Mouse (Mus musculus) kidney, adult 2 months (tissue): ENCODE measurements around the gene Antxrl. TPM values are rescaled to one million over a fixed set of nuclear protein-coding genes. Genes with fewer than 3 reads are reported as not detected.

Experiments
- DNase-seq: peaks from one replicate; pipeline ENCODE4 v3.0.0; 2021
- H3K27ac ChIP-seq: fragments of 200-500 bp; 2 replicates; pipeline ENCODE4 v1.5.1; 2012; ENCODE audit warnings: low read depth, low read length, control low read depth, inconsistent platforms; ENCODE audit not compliant: insufficient read depth
- H3K27me3 ChIP-seq: fragments of 200-500 bp; replicated peaks from 2 replicates; pipeline ENCODE4 v1.6.1; 2012; ENCODE audit warnings: mild to moderate bottlenecking, moderate library complexity, low read length, inconsistent platforms; ENCODE audit not compliant: control insufficient read depth, insufficient read depth
- H3K36me3 ChIP-seq: fragments of 200-500 bp; 2 replicates; pipeline ENCODE4 v1.6.1; 2012; ENCODE audit warnings: mild to moderate bottlenecking, moderate library complexity, low read length, inconsistent platforms; ENCODE audit not compliant: control insufficient read depth, insufficient read depth
- H3K4me1 ChIP-seq: fragments of 200-500 bp; 2 replicates; pipeline ENCODE4 v1.6.1; 2011; ENCODE audit warnings: low read length; ENCODE audit not compliant: control insufficient read depth, insufficient read depth
- H3K4me3 ChIP-seq: fragments of 200-500 bp; 2 replicates; pipeline ENCODE4 v1.5.1; 2011; ENCODE audit warnings: mild to moderate bottlenecking, low read depth, low read length, control low read depth; ENCODE audit not compliant: insufficient read depth
- CTCF ChIP-seq: fragments of 200-500 bp; conservative IDR thresholded peaks from 2 replicates; pipeline ENCODE4 v1.5.1; 2011; ENCODE audit warnings: low read depth, mild to moderate bottlenecking, control low read depth, low read length, moderate library complexity, mixed read lengths; ENCODE audit not compliant: insufficient read depth, insufficient read length
- POLR2A ChIP-seq: fragments of 200-500 bp; IDR thresholded peaks from one replicate; pipeline ENCODE4 v1.6.1; 2011; ENCODE audit warnings: low read depth, low read length, control low read depth
- WGBS: fragments of 180-500 bp; shearing (Covaris S2); methylation state at CpG from one replicate; pipeline ENCODE4 v1.1.7; 2018; 5-methylcytosine and 5-hydroxymethylcytosine counted together
- polyA plus RNA-seq: library from polyadenylated mRNA; depleted of rRNA; stranded (reverse); fragments of >200 nt; gene quantifications from 2 replicates; pipeline ENCODE4 v1.2.3, GENCODE M21; 2012

Antxrl gene
- polyA plus RNA-seq, 1 experiment = not detected

GRCm38 (mm10) chr14:34050101-34050779, 2.3 kb upstream of the Antxrl start:
- TF ChIP-seq CTCF = no peak
- TF ChIP-seq POLR2A = no peak
- H3K36me3 ChIP-seq = no peaks in the 10 kb centered on the region
- DNase-seq = no peak
- WGBS = 61% methylated on average over 5 of the region's 5 CpGs
- H3K4me3 ChIP-seq = no peak overlapping the region
- no peaks in the 10 kb centered on the region for H3K4me1 ChIP-seq
- H3K27me3 ChIP-seq = no peaks in the 10 kb centered on the region
- H3K27ac ChIP-seq = no peak overlapping the region

GRCm38 (mm10) chr14:34071665-34072064, 19.2 kb downstream of the Antxrl start:
- no peak overlapping the region for H3K27ac ChIP-seq
- no peaks in the 10 kb centered on the region for H3K27me3 ChIP-seq
- no peaks in the 10 kb centered on the region for H3K36me3 ChIP-seq
- H3K4me1 ChIP-seq = no peaks in the 10 kb centered on the region
- 84% methylated on average over 6 of the region's 6 CpGs for WGBS
- TF ChIP-seq CTCF = no peak
- no peak for TF ChIP-seq POLR2A
- DNase-seq = no peak
- H3K4me3 ChIP-seq = no peak overlapping the region

DNA sequence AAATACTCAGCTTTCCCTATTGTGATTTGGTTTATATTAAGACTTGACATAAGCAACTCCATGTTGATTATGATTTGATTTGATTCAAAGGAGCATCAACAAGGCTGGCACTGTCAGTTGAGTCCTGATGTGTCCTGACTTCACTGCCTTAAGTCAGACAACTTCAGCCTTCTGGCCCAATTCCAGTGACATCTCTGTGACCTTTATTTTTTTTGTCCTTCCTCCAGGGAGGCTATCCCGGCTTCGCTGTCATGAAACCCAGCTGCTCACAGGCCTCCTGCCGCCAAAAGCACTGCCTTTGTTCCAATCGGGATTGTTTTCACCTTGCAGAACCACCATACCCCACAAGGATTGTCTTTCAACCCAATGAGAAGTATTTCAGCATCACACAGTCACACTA, 22.8 kb downstream of the Antxrl start:
- WGBS = 27% methylated on average over 4 of the region's 4 CpGs
- peak; percentile 21 for DNase-seq

GRCm38 (mm10) chr14:34077222-34077621, 24.7 kb downstream of the Antxrl start:
- Histone ChIP-seq H3K27me3 (no peaks in the 10 kb centered on the region), H3K4me1 (no peaks in the 10 kb centered on the region), H3K27ac (no peak overlapping the region), H3K4me3 (no peak overlapping the region), H3K36me3 (no peaks in the 10 kb centered on the region)
- TF ChIP-seq CTCF (no peak), POLR2A (no peak)
- 78% methylated on average over 5 of the region's 5 CpGs for WGBS
- no peak for DNase-seq

More for the DNA sequence above, 22.8 kb downstream of the Antxrl start:
- Histone ChIP-seq H3K36me3 (no peaks in the 10 kb centered on the region), H3K4me1 (no peaks in the 10 kb centered on the region), H3K27ac (no peak overlapping the region), H3K27me3 (no peaks in the 10 kb centered on the region), H3K4me3 (no peak overlapping the region)
- no peak for TF ChIP-seq POLR2A
- no peak for TF ChIP-seq CTCF

DNA sequence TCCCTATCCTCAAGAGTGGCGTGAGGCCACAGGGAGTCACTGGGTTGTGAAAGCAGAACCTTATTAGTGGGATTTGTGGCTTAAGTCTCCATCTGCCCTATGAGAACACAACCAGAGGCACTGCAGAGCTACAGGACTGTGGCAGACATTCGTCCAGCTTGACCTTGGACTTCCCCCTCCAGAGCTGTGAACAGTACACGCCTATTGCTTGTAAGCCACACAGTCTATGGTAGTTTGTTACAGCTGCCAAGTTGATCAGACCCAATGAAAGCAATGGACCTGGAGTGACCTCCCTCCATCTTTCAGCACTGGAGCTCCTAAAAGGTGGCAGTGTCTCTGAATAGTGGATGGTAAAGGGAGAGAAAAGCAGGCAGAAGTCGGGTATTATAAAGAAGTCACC, 25.8 kb downstream of the Antxrl start:
- no peaks in the 10 kb centered on the region for H3K27me3 ChIP-seq
- H3K4me3 ChIP-seq = no peak overlapping the region
- no peak overlapping the region for H3K27ac ChIP-seq
- H3K36me3 ChIP-seq = no peaks in the 10 kb centered on the region
- TF ChIP-seq CTCF (no peak), POLR2A (no peak)
- DNase-seq = no peak
- 69% methylated on average over 4 of the region's 4 CpGs for WGBS
- no peaks in the 10 kb centered on the region for H3K4me1 ChIP-seq

- DNase-seq = peak; percentile 65
- no peaks in the 10 kb centered on the region for H3K27me3 ChIP-seq
- no peak overlapping the region for H3K27ac ChIP-seq
- H3K36me3 ChIP-seq = no peaks in the 10 kb centered on the region
- H3K4me1 ChIP-seq = no peaks in the 10 kb centered on the region
- TF ChIP-seq POLR2A (no peak), CTCF (peak; percentile 90)
- no peak overlapping the region for H3K4me3 ChIP-seq
- 14% methylated on average over 11 of the region's 11 CpGs for WGBS
Observed at GRCm38 (mm10) chr14:34080321-34080997, 28.0 kb downstream of the Antxrl start.

DNA sequence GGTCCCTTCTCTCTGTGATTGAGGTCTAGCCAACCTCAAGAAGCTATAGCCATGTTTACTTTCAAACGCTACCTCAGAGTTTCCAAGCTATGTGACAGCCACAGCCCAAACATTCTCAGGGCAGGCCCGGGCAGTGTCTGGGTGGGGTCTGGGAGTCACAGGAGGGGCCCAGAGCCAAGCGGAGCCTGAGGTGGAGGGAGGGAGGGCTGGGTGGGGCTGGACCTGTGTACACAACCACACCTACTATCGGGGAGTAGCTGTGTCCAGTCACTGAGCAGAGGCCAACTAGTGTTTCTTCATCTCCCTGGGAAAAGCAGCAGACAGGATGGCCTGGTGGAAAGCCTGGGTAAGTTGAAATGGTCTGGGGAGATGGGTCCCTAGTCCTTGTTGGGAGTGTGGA, 33.2 kb downstream of the Antxrl start, which contains the start of gene Anxa8:
Gene Anxa8, plus strand, starts transcription at position 251 of the 400 bp plus-strand sequence.
- Histone ChIP-seq H3K27ac (no peak within 1 kb of the TSS), H3K4me3 (no peak within 1 kb of the TSS), H3K27me3 (no peaks in the 10 kb centered on the region), H3K4me1 (no peaks in the 10 kb centered on the region), H3K36me3 (no peaks in the 10 kb centered on the region)
- 38% methylated on average over 4 of the region's 4 CpGs for WGBS
- TF ChIP-seq CTCF (no peak), POLR2A (no peak)
- DNase-seq = peak; percentile 6
